Mouse (Mus musculus): Measurements from ENCODE around the gene Mrps26. TPM values are rescaled to one million over a fixed set of nuclear protein-coding genes. Genes with fewer than 3 reads are reported as not detected.

Mrps26 gene
- polyA plus RNA-seq, 1 experiment, result 82.5 TPM

DNA sequence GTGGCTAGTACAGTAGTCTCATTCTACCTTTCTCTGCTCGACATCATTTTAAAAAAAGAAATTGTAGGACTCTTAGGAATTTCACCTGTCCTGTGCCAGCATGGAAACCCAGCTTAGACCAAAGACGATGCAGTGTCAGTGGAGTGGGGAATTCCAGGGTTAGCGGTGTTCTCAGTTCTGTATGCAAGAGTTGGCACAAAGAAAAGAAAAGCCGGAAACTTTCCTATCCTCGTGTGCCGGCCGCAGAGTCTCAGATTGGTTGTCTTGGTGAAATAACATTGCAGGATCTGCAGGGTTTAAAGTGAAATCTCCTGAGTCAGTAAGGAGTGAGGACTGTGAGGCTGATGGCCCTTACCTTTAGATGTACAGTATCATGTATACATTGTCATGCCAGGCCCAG, 33.6 kb upstream of the Mrps26 start:
- Histone ChIP-seq H3K4me1 (ENCODE audit: control insufficient read depth, insufficient read depth, insufficient read length, low read length) (no peaks in the 10 kb centered on the region), H3K27ac (ENCODE audit: insufficient read depth, low read depth, low read length) (no peak overlapping the region), H3K36me3 (ENCODE audit: control insufficient read depth, insufficient read depth, low read length) (peaks cover 22% of the 10 kb centered on the region), H3K27me3 (ENCODE audit: control insufficient read depth, insufficient read depth, low read length) (no peaks in the 10 kb centered on the region), H3K4me3 (ENCODE audit: low read depth, low read length) (no peak overlapping the region)
- WGBS, result 90% methylated on average over 7 of the region's 7 CpGs
- TF ChIP-seq POLR2A (IDR thresholded peaks at IDR 0.05; ENCODE audit: low read depth, low read length), result no peak
- TF ChIP-seq CTCF (IDR thresholded peaks at IDR 0.05; ENCODE audit: extremely low read depth, insufficient read length, insufficient replicate concordance, low read depth, low read length), result no peak

DNA sequence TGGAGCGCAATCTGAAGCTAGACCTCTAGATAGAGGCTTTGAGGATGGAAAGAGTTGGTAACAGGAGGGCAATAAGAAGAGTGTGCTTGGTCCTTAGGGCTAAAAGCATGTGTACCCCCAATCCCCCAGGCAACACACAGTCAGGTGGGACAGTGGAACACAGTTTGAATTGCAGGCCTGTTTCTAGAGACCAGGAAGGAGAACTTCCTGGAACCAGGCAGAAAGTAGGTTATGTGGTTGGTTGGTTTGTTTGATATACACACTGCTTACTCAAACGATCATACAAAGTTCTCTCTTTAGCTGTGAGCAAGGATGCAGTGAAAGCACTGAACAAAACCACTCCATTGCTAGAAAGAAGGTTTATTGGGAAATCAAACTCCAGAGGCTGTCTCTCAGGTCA, 31.3 kb upstream of the Mrps26 start:
- Histone ChIP-seq H3K4me3 (ENCODE audit: low read depth, low read length) (no peak overlapping the region), H3K27me3 (ENCODE audit: control insufficient read depth, insufficient read depth, low read length) (no peaks in the 10 kb centered on the region), H3K4me1 (ENCODE audit: control insufficient read depth, insufficient read depth, insufficient read length, low read length) (no peaks in the 10 kb centered on the region), H3K27ac (ENCODE audit: insufficient read depth, low read depth, low read length) (no peak overlapping the region), H3K36me3 (ENCODE audit: control insufficient read depth, insufficient read depth, low read length) (peaks cover 21% of the 10 kb centered on the region)
- WGBS, result 64% methylated on average over 2 of the region's 2 CpGs
- TF ChIP-seq POLR2A (IDR thresholded peaks at IDR 0.05; ENCODE audit: low read depth, low read length) (no peak), CTCF (IDR thresholded peaks at IDR 0.05; ENCODE audit: extremely low read depth, insufficient read length, insufficient replicate concordance, low read depth, low read length) (no peak)

DNA sequence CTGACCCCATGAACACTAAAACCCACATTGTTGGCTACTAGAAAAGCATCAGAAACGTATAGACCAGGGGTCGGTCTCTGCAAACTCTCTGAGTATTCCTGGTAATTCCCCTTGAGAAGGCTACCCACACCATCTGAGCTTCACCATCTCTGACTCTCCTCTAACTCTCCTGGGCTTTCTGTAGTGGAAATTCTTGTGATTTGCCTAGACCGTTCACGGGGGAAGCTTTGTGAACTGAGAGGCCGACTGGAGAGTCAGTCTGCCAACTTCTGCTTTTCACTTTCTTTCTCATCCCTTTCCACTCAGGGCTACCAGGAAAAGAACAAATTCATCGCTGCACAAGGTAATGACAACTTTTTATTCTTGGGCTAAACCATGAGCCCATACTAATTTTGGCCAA, 28.5 kb upstream of the Mrps26 start:
- peaks cover 22% of the 10 kb centered on the region for H3K36me3 ChIP-seq (ENCODE audit: control insufficient read depth, insufficient read depth, low read length)
- no peak overlapping the region for H3K4me3 ChIP-seq (ENCODE audit: low read depth, low read length)
- no peak overlapping the region for H3K27ac ChIP-seq (ENCODE audit: insufficient read depth, low read depth, low read length)
- no peaks in the 10 kb centered on the region for H3K4me1 ChIP-seq (ENCODE audit: control insufficient read depth, insufficient read depth, insufficient read length, low read length)
- 90% methylated on average over 6 of the region's 6 CpGs for WGBS
- TF ChIP-seq POLR2A (IDR thresholded peaks at IDR 0.05; ENCODE audit: low read depth, low read length) (no peak), CTCF (IDR thresholded peaks at IDR 0.05; ENCODE audit: extremely low read depth, insufficient read length, insufficient replicate concordance, low read depth, low read length) (no peak)
- no peaks in the 10 kb centered on the region for H3K27me3 ChIP-seq (ENCODE audit: control insufficient read depth, insufficient read depth, low read length)

DNA sequence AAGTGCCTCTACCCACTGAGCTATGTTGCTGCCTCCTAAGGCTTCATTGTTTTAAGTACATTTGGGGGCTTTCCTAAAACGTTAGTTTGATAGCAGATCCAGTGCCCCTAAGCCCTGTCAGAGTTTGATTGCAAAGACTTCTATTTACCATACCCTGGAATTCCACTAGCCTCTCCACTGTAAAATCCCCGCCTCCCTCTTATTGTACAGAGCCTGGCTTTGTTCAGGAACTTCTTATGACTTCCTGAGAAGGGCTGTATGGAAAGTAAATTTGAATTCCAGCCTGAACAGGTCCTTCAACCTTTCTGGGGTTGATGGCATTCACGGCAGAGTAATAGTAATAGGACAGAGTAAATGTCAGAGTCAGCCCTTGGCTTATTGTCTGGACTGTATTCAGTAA, 26.7 kb upstream of the Mrps26 start:
- Histone ChIP-seq H3K36me3 (ENCODE audit: control insufficient read depth, insufficient read depth, low read length) (peaks cover 30% of the 10 kb centered on the region), H3K4me3 (ENCODE audit: low read depth, low read length) (no peak overlapping the region), H3K4me1 (ENCODE audit: control insufficient read depth, insufficient read depth, insufficient read length, low read length) (no peaks in the 10 kb centered on the region), H3K27ac (ENCODE audit: insufficient read depth, low read depth, low read length) (no peak overlapping the region), H3K27me3 (ENCODE audit: control insufficient read depth, insufficient read depth, low read length) (no peaks in the 10 kb centered on the region)
- 81% methylated on average over 3 of the region's 3 CpGs for WGBS
- TF ChIP-seq CTCF (IDR thresholded peaks at IDR 0.05; ENCODE audit: extremely low read depth, insufficient read length, insufficient replicate concordance, low read depth, low read length) (no peak), POLR2A (IDR thresholded peaks at IDR 0.05; ENCODE audit: low read depth, low read length) (no peak)

DNA sequence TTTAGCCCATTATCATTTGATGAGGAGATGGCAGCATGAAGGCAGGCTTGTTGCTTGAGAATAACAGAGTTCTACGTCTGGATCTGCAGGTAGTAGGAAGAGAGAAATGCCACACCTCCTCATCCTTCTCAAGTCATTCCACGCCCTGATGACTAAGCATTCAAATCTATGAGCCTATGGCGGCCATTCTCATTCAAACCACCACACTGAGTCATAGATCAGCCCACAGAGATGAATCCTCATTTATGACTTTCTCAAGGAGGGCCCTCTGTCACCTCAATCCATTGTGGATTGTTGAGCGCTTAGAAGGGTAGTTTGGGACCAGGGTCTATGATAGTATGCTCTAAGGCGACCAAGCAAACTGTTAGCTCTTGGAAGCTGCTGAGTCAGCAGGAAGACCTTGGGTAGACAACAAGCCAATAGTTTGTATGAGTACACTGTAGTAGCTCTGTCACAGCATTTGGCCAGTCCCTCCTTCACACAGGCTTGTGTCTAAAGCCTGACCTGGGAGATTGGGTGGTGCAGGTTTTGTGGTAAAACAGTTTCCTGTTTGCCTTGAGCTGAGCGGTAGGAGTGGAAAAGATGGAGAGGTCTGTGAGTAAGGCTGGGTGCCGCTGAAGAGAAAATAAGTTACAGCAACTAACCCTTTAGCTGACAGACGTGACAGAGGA, 24.5 kb upstream of the Mrps26 start:
- no peaks in the 10 kb centered on the region for H3K27me3 ChIP-seq (ENCODE audit: control insufficient read depth, insufficient read depth, low read length)
- no peaks in the 10 kb centered on the region for H3K4me1 ChIP-seq (ENCODE audit: control insufficient read depth, insufficient read depth, insufficient read length, low read length)
- peaks cover 37% of the 10 kb centered on the region for H3K36me3 ChIP-seq (ENCODE audit: control insufficient read depth, insufficient read depth, low read length)
- H3K27ac ChIP-seq (ENCODE audit: insufficient read depth, low read depth, low read length), result no peak overlapping the region
- no peak overlapping the region for H3K4me3 ChIP-seq (ENCODE audit: low read depth, low read length)
- TF ChIP-seq CTCF (IDR thresholded peaks at IDR 0.05; ENCODE audit: extremely low read depth, insufficient read length, insufficient replicate concordance, low read depth, low read length), result no peak
- no peak for TF ChIP-seq POLR2A (IDR thresholded peaks at IDR 0.05; ENCODE audit: low read depth, low read length)
- 89% methylated on average over 8 of the region's 8 CpGs for WGBS

DNA sequence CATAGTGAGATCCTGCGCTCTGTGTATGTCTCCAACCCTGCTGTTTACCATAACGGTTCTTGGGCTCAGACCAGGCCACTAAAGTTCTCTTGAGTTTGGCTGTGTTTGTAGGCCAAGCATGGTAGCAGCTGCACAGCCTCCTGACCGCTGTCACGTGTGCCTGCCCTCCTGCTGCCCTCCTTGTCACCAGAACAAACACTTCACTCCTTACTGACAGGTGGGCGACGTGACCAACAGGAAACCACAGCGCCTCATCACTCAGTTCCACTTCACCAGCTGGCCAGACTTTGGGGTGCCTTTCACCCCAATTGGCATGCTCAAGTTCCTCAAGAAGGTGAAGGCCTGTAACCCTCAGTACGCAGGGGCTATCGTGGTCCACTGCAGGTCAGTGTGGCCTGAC, 23.3 kb upstream of the Mrps26 start:
- 86% methylated on average over 9 of the region's 9 CpGs for WGBS
- no peaks in the 10 kb centered on the region for H3K27me3 ChIP-seq (ENCODE audit: control insufficient read depth, insufficient read depth, low read length)
- no peaks in the 10 kb centered on the region for H3K4me1 ChIP-seq (ENCODE audit: control insufficient read depth, insufficient read depth, insufficient read length, low read length)
- no peak overlapping the region for H3K27ac ChIP-seq (ENCODE audit: insufficient read depth, low read depth, low read length)
- no peak overlapping the region for H3K4me3 ChIP-seq (ENCODE audit: low read depth, low read length)
- TF ChIP-seq POLR2A (IDR thresholded peaks at IDR 0.05; ENCODE audit: low read depth, low read length), result no peak
- no peak for TF ChIP-seq CTCF (IDR thresholded peaks at IDR 0.05; ENCODE audit: extremely low read depth, insufficient read length, insufficient replicate concordance, low read depth, low read length)
- H3K36me3 ChIP-seq (ENCODE audit: control insufficient read depth, insufficient read depth, low read length), result peaks cover 44% of the 10 kb centered on the region

DNA sequence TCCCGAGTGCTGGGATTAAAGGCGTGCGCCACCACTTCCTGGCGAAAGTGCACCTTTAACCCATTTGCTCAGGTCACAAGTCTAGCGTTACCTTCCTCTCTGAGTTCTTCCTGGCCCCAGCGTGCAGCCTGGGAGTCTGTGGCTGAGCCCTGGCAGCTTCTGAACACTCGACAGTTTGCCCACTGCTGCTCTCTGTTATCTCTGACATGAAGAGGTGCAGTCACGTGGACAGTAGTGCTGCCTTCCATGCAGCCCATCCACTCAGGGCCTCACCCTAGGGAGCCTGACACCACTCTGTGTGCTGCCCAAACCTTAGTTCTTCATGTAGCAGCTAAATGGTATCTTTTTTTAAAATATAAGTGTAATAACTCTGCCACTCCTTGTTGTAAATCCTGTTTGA, 16.6 kb upstream of the Mrps26 start:
- no peaks in the 10 kb centered on the region for H3K27me3 ChIP-seq (ENCODE audit: control insufficient read depth, insufficient read depth, low read length)
- H3K27ac ChIP-seq (ENCODE audit: insufficient read depth, low read depth, low read length), result no peak overlapping the region
- H3K4me1 ChIP-seq (ENCODE audit: control insufficient read depth, insufficient read depth, insufficient read length, low read length), result no peaks in the 10 kb centered on the region
- 89% methylated on average over 8 of the region's 8 CpGs for WGBS
- no peak overlapping the region for H3K4me3 ChIP-seq (ENCODE audit: low read depth, low read length)
- peaks cover 50% of the 10 kb centered on the region for H3K36me3 ChIP-seq (ENCODE audit: control insufficient read depth, insufficient read depth, low read length)
- TF ChIP-seq POLR2A (IDR thresholded peaks at IDR 0.05; ENCODE audit: low read depth, low read length) (no peak), CTCF (IDR thresholded peaks at IDR 0.05; ENCODE audit: extremely low read depth, insufficient read length, insufficient replicate concordance, low read depth, low read length) (no peak)

Measured in small intestine, adult 2 months (tissue).